Mouse (Mus musculus) cerebellum, adult 2 months (tissue): ENCODE measurements around the gene Acox3.

Source experiments
- CTCF ChIP-seq: fragments of 200-500 bp; IDR thresholded peaks from 2 replicates; pipeline ENCODE4 v1.5.1; 2011; ENCODE audit warnings: low read depth, mild to moderate bottlenecking, control low read depth, low read length, moderate library complexity, borderline replicate concordance; ENCODE audit not compliant: insufficient read depth
- POLR2A ChIP-seq: fragments of 200-500 bp; IDR thresholded peaks from 2 replicates; pipeline ENCODE4 v1.6.1; 2011; ENCODE audit warnings: low read length, control low read depth, borderline replicate concordance; ENCODE audit not compliant: insufficient read depth

DNA sequence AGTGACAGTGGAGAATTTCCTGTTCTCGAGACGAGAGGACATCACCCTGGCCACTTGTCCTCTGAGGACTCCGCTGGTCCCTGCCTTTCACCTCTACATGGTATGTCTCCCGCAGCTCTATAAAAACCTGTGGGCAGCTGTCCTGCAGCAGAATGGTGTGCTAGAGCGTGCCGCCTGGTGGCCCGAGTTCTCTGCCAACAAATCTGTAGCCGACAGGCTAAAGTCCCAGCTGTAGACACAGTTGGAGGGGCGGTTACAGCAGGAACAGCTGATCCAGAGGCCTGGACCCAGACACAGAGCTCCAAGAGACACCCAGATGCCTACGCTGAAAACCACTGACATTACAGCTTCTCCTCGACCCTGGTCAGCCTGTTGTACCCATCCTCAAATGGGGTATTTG is 29.1 kb downstream of the Acox3 start:
- TF ChIP-seq CTCF (no peak), POLR2A (no peak)
